ENCODE assay signal across 10 mouse cellular contexts in the genomic region with DNA sequence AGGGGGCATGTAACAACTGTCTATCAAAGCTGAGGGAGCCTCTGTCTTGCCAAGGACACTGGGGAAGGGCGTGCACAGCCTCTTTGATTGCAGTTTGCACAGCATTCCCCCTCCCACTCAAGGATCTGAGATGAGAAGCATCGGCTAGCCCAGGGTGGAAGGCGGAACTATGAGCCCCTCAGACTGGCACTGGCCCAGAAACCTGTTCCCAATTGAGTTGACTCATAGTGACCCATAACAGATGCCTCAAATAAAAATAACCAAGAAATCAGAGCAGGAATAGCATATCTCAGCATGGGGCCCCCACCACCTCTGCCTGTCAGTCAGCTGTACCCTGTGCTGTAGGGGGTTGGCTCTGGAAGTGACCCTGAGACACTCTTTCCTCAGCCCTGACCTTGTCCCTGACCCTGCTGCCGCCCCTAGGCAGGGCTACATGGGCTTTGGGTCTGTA.
DNase-seq lines count a peak whose midpoint lies in the region; ATAC-seq lines count a peak whose summit lies in the region.
"Had no signal": no experiment of that assay in that cellular context is flagged by ENCODE, and none has a peak within 500 bp of the region (broad histone marks: within the 10 kb centered on the region; RNA-seq: fewer than 3 reads in every experiment).

No protein-coding gene starts in this region.

- no peaks in the 10 kb centered on the region for H3K9me3 ChIP-seq in heart, embryonic 14.5 days (ENCODE audit: control insufficient read depth, low read length)
- H3K9me3 ChIP-seq in embryonic facial prominence, embryonic 10.5 days: no peaks in the 10 kb centered on the region
- H3K9me3 ChIP-seq in limb, embryonic 15.5 days: no peaks in the 10 kb centered on the region

- H3K36me3 ChIP-seq in heart, embryonic 14.5 days (ENCODE audit: control insufficient read depth, insufficient read depth, low read length): no peaks in the 10 kb centered on the region; the same call in 1 of the 2 replicates
- H3K36me3 ChIP-seq in embryonic facial prominence, embryonic 10.5 days (replicated peaks): peaks cover 31% of the 10 kb centered on the region
- peaks cover 19% of the 10 kb centered on the region for H3K36me3 ChIP-seq in limb, embryonic 15.5 days

- H3K4me3 ChIP-seq in heart, embryonic 14.5 days (ENCODE audit: control insufficient read depth in 1 of 2, insufficient read depth in 1 of 2, low read depth in 1 of 2, low read length in 2 of 2): no peak overlapping the region
- no peak overlapping the region for H3K4me3 ChIP-seq in embryonic facial prominence, embryonic 10.5 days
- no peak overlapping the region for H3K4me3 ChIP-seq in limb, embryonic 15.5 days

- no peak overlapping the region for H3K9ac ChIP-seq in heart, embryonic 14.5 days (ENCODE audit: low read length)
- H3K9ac ChIP-seq in limb, embryonic 15.5 days: no peak overlapping the region
- H3K9ac ChIP-seq: liver, postnatal 0 days had no signal

- peak overlapping the region; percentile 39 to 77 for H3K27ac ChIP-seq in heart, embryonic 14.5 days (replicated peaks in 1 of 2; ENCODE audit: control insufficient read depth in 1 of 2, insufficient read depth in 1 of 2, low read depth in 2 of 2, low read length in 2 of 2)
- H3K27ac ChIP-seq in embryonic facial prominence, embryonic 10.5 days (replicated peaks): 0 out of 2 replicates have a peak overlapping the region, but pooled peaks have one; percentile 19
- H3K27ac ChIP-seq in limb, embryonic 15.5 days: no peak overlapping the region

- no peak for DNase-seq in heart, adult 11 months
- DNase-seq in right cerebral cortex, adult 18-20 months: peak; percentile 19
- no peak for DNase-seq in right cerebral cortex, postnatal 36 days (ENCODE audit: low spot score in 2 of 2)
- DNase-seq in embryonic facial prominence, embryonic 10.5 days (ENCODE audit: low spot score): peak; percentile 43
- no peak for DNase-seq in spleen, adult 12 weeks (ENCODE audit: low spot score)
- DNase-seq: kidney, adult 2 months; liver, postnatal 0 days had no signal

- no peaks in the 10 kb centered on the region for H3K27me3 ChIP-seq in heart, embryonic 14.5 days (ENCODE audit: control insufficient read depth, insufficient read depth, low read length)
- no peaks in the 10 kb centered on the region for H3K27me3 ChIP-seq in embryonic facial prominence, embryonic 10.5 days (replicated peaks; ENCODE audit: low read depth, poor library complexity, severe bottlenecking)
- H3K27me3 ChIP-seq in limb, embryonic 15.5 days: no peaks in the 10 kb centered on the region

- peaks cover 4 to 14% of the 10 kb centered on the region in 2 experiments; a peak in 3 of 4 replicates for H3K4me1 ChIP-seq in heart, embryonic 14.5 days (ENCODE audit: control insufficient read depth in 2 of 2, insufficient read depth in 2 of 2, low read length in 2 of 2)
- H3K4me1 ChIP-seq in embryonic facial prominence, embryonic 10.5 days: peaks cover 26% of the 10 kb centered on the region
- H3K4me1 ChIP-seq in limb, embryonic 15.5 days: peaks cover 27% of the 10 kb centered on the region

- ATAC-seq in heart, embryonic 14.5 days (ENCODE audit: insufficient number of reproducible peaks, insufficient read depth, low FRiP score, low read depth): peak; percentile 63
- ATAC-seq in limb, embryonic 15.5 days (ENCODE audit: insufficient number of reproducible peaks, low FRiP score, low TSS enrichment, low read depth): peak; percentile 62
- ATAC-seq in inflammation-experienced regulatory T-cells, adult 6 months: no peak
- ATAC-seq: liver, postnatal 0 days had no signal

- 27% methylated on average over 4 of the region's 4 CpGs for WGBS in heart, embryonic 14.5 days
- WGBS in embryonic facial prominence, embryonic 10.5 days: 51% methylated on average over 4 of the region's 4 CpGs
- 34% methylated on average over 4 of the region's 4 CpGs for WGBS in limb, embryonic 15.5 days

- peak overlapping the region; percentile 2; the same call in 1 of the 2 replicates for H3K4me2 ChIP-seq in heart, embryonic 14.5 days (ENCODE audit: low read length)
- no peak overlapping the region for H3K4me2 ChIP-seq in limb, embryonic 15.5 days

Comparison
In these comparisons a context has a peak if more than half of its experiments do, and no peak if none do; other contexts are left out.
1. DNase-seq: peak in right cerebral cortex, adult 18-20 months (single experiment) and embryonic facial prominence, embryonic 10.5 days (single experiment); none in heart, adult 11 months (single experiment), right cerebral cortex, postnatal 36 days (0 of 2) and spleen, adult 12 weeks (single experiment).